Mouse (Mus musculus) thymus, postnatal 25 days (tissue): ENCODE results near the gene Ccdc86.

Experiments
- DNase-seq: peaks from one replicate; pipeline ENCODE4 v3.0.0; 2022

Gene Ccdc86

DNA sequence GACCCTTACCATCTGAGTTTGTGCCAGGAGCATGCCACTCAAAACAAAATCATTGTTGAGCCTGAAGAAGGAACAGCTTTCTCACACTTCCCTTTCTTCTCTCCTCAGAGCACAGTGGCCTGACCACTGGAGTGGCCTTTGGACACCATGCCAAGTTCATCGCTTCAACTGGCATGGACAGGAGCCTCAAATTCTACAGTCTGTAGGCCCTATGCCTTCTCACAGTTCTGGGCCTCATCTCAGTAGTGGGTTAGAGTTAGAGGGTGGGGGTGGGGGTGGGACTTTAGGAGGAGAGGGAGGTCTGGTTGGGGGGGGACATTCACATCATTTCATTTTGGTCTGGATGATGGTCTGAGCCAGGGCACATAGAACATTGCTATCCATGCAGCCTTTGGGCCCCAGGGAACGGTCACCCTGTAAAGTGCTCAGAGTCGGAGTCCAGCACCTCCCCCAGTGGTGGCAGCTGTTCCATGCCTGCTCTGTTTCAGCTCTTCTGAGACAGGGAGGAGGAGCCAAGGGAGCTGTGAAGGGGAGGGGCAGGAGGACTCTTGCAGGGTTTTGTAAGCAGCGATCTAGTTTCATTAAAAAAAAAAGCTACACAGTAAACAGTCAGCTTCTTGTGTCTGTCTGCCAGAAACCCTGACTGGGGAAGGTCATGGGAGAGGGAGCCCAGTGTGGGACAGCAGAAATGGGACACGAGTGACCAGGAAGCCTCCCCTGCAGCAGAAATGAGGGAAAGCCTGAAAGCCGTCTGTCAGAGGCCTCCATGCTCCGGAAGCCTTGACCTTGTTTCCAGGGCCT is 43.9 kb downstream of the Ccdc86 start:
- no peak for DNase-seq

DNA sequence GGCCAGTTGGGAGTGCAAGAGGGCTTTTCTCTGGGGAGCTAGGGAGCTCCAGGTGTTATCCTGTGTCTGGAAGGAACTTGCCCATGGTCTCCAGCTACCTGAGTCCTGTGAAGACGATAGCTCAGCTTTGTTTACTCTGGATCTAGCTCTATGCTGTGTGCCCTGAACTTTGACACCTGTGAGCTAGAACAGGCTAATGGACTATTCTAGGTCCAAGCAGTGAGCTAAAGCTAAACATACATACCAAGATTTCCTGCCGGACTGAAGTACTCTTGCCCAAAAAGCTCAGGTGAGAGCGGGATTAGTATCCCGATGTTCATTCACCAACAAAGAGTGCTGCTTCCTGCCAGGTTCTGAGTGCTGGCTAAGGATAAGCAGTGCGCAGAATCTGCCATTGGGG is 44.6 kb downstream of the Ccdc86 start:
- DNase-seq: no peak

DNA sequence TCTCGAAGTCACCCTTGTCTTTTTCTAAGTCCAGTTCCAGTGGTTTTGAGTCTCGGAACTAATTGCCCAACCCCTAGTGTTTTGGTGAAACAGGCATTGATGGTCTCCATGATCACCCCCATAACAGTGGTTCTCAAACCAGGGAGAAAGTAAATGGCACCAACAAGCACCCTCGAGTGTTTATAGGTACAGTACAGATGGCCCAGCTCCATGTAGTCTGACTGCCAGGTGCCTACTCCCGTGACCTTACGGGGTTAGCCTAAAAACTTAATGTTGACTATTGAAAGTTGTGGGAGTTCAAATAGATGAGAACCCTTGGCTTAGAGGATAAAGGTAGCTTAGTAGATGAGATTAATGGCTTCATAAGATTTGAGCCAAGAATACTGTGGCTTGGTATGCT is 48.0 kb downstream of the Ccdc86 start:
- DNase-seq: no peak

DNA sequence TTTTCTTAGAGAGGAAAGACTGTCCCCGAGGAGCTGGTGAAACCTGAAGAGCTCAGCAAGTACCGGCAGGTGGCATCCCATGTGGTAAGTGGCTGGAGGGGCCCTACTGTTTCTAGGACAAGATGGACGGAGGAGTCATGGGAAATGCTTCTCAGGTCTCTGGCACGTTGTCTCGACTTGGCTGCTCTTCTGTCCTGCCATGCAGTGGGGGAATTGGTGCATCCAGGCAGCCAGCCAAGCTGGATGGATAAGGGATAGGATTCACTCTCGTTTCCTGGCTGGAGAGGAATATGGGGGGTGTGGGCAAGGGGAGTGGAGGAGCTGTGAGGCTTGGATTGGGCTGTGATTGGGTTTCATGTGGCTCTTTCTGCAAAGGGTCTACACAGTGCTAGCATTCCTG is 48.8 kb downstream of the Ccdc86 start:
- no peak for DNase-seq

DNA sequence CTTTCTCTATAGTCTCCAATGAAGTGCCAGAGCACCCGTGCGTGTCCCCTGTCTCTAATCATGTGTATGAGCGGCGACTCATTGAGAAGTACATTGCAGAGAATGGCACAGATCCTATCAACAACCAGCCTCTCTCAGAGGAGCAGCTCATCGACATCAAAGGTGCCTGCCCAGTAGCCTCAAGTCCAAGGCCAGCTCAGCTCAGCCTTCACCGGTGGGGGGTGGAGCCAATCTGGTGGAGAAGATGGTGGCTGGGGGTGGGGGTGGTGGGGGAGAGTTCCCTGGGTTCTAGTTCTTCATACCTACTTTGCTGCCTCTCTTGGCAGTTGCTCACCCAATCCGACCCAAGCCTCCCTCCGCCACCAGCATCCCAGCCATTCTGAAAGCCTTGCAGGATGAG is 51.6 kb downstream of the Ccdc86 start:
- DNase-seq: no peak

DNA sequence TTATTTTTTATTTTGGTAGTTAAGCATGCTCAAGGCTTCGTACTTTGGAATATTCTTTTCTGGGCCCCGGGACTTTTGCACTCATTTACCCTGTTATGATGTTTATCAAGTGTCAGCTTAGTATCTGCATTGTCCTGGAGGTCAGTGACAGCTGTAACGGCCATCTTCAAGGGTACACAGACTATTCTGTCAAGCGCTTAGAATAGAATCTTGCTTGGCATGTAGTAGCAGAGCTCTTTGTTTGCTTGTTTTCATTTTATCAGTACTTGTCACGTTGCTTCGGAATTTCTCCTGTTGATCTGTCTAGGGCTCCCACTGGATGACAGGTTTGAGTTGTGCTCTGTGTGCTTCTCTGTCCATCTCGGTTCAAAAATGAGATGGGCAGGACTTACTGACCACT is 52.2 kb downstream of the Ccdc86 start:
- no peak for DNase-seq

DNA sequence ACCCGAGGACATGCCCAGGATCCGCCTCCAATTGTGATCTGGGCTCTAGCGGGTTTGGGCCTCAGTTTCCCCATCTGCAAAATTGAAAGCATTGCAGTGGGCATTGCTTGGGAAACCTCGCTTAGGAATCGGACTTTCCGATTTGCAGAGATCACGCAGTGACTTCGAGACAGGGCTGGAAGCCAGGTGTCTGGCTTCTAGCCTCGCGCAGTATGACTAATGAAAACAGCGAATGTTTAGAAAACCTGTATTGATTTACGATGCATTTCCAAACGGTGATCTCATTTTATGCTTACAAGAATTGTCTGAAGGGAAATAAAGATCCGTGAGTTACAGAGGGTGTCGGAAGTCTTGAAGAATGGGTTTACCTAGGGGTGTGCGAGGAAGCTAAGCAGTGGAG is 53.4 kb downstream of the Ccdc86 start:
- DNase-seq: no peak

DNA sequence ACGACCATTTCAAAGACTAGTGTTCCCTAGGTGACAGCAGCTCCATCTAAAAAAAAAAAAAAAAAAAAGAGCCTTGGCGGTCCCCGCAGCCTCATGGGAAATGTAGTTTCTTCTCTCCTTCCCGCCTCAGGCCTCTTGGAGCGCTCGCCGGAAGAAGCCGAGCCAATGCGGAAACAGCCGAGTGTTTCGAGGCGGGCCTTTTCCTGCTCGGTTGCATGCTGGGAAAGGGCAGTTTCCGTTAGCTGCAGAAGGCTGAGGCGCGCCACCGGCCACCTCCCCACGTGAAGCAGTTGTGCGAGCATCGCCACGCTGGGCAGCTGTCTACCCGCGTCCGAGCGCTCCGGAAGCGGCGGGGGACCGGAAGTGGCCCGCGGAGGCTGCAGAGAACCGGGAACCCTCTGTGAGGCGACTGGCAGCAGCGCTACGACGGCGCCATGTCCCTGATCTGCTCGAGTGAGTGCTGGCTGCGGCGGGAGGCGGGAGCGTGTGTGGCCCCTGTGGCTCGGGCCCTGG is 54.0 kb downstream of the Ccdc86 start, which contains the start of gene Prpf19:
Prpf19 (plus strand) TSS at position 216 of the 513 bp plus-strand sequence.
- DNase-seq: peak; percentile 98

DNA sequence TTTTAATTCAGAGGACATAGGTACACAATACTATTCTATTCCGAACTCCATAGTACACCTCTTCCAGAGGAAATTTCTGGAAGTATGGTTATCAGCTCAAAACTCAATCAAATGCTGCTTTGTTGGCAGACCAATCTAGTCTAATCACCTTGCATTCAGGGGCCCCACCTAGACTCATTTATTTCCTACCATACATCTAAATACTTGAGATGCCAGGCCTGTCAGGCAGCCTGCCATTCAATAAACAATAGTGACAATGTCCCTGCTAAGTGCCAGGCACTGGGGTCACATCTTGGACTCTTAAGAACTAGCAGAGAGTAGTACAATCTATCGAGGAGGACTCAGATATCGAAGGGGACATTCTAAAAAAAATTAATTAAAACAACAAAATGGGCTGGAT is 56.9 kb downstream of the Ccdc86 start:
- DNase-seq: no peak
